Comparison of ENCODE assay signal across 30 mouse cellular contexts in genomic region chr6:137071466-137071865, GRCm38 (mm10).
"Had no signal": no experiment of that assay in that cellular context is flagged by ENCODE, and none has a peak within 500 bp of the region (broad histone marks: within the 10 kb centered on the region; RNA-seq: fewer than 3 reads in every experiment).

No protein-coding gene starts in this region.

- H3K4me3 ChIP-seq: left cerebral cortex, adult 2 months; limb, embryonic 12.5 days; limb, embryonic 13.5 days; limb, embryonic 15.5 days; liver, embryonic 12.5 days; liver, embryonic 13.5 days; liver, embryonic 15.5 days; lung, embryonic 15.5 days; megakaryocyte, embryonic 14.5 days; midbrain, embryonic 10.5 days; midbrain, embryonic 12.5 days; midbrain, embryonic 13.5 days; midbrain, embryonic 15.5 days; myocyte; neural tube, embryonic 12.5 days had no signal

- H3K27ac ChIP-seq: left cerebral cortex, adult 2 months; limb, embryonic 12.5 days; limb, embryonic 13.5 days; limb, embryonic 15.5 days; liver, embryonic 12.5 days; liver, embryonic 13.5 days; liver, embryonic 14.5 days; liver, embryonic 15.5 days; lung, embryonic 15.5 days; macrophage; midbrain, embryonic 10.5 days; midbrain, embryonic 12.5 days; midbrain, embryonic 13.5 days; midbrain, embryonic 15.5 days; neural tube, embryonic 12.5 days had no signal

- DNase-seq: left cerebral cortex, postnatal 4 days; liver, embryonic 13.5 days; lung, adult 18-20 months; lung, adult 2 months; lung, embryonic 14.5 days; lung, postnatal 10 days; lung, postnatal 14 days; lung, postnatal 36 days; lung, postnatal 4 days; midbrain, embryonic 14.5 days had no signal

- H3K9me3 ChIP-seq: limb, embryonic 12.5 days; limb, embryonic 13.5 days; limb, embryonic 15.5 days; liver, embryonic 12.5 days; liver, embryonic 13.5 days; liver, embryonic 15.5 days; lung, embryonic 15.5 days; megakaryocyte, embryonic 14.5 days; midbrain, embryonic 10.5 days; midbrain, embryonic 12.5 days; midbrain, embryonic 13.5 days; midbrain, embryonic 15.5 days; neural tube, embryonic 12.5 days had no signal

- H3K36me3 ChIP-seq: limb, embryonic 12.5 days; limb, embryonic 13.5 days; limb, embryonic 15.5 days; liver, embryonic 12.5 days; liver, embryonic 13.5 days; liver, embryonic 15.5 days; lung, embryonic 15.5 days; midbrain, embryonic 10.5 days; midbrain, embryonic 12.5 days; midbrain, embryonic 13.5 days; midbrain, embryonic 15.5 days; neural tube, embryonic 12.5 days had no signal

- H3K27me3 ChIP-seq: limb, embryonic 15.5 days; liver, embryonic 12.5 days; liver, embryonic 13.5 days; liver, embryonic 15.5 days; lung, embryonic 15.5 days; megakaryocyte, embryonic 14.5 days; midbrain, embryonic 12.5 days; midbrain, embryonic 13.5 days; midbrain, embryonic 15.5 days; neural tube, embryonic 12.5 days had no signal

- H3K9ac ChIP-seq: limb, embryonic 12.5 days; limb, embryonic 13.5 days; limb, embryonic 15.5 days; liver, embryonic 12.5 days; liver, embryonic 13.5 days; liver, embryonic 14.5 days; liver, embryonic 15.5 days; lung, embryonic 14.5 days; lung, embryonic 15.5 days; midbrain, embryonic 12.5 days; midbrain, embryonic 13.5 days; midbrain, embryonic 15.5 days; neural tube, embryonic 12.5 days had no signal

- H3K4me2 ChIP-seq: limb, embryonic 12.5 days; limb, embryonic 13.5 days; limb, embryonic 15.5 days; liver, embryonic 11.5 days; liver, embryonic 12.5 days; liver, embryonic 13.5 days; liver, embryonic 15.5 days; lung, embryonic 14.5 days; lung, embryonic 15.5 days; midbrain, embryonic 11.5 days; midbrain, embryonic 12.5 days; midbrain, embryonic 13.5 days; midbrain, embryonic 15.5 days; neural tube, embryonic 12.5 days had no signal

- H3K4me1 ChIP-seq: limb, embryonic 12.5 days; limb, embryonic 13.5 days; limb, embryonic 15.5 days; liver, embryonic 12.5 days; liver, embryonic 13.5 days; liver, embryonic 15.5 days; lung, embryonic 15.5 days; megakaryocyte, embryonic 14.5 days; midbrain, embryonic 12.5 days; midbrain, embryonic 13.5 days; midbrain, embryonic 15.5 days; neural tube, embryonic 12.5 days had no signal

- ATAC-seq: liver, embryonic 12.5 days; lung, postnatal 0 days; midbrain, embryonic 13.5 days; midbrain, embryonic 15.5 days; midbrain, embryonic 16.5 days had no signal
